Mouse (Mus musculus) brain, embryonic 14.5 days (tissue): ENCODE results near the gene Ttyh1.

Source experiments
- CTCF ChIP-seq: fragments of 200-500 bp; IDR thresholded peaks from 2 replicates; pipeline ENCODE4 v1.5.1; 2012; ENCODE audit warnings: inconsistent platforms, mild to moderate bottlenecking, moderate library complexity, borderline replicate concordance; ENCODE audit not compliant: insufficient read depth, insufficient read length; ENCODE audit errors: extremely low read depth
- POLR2A ChIP-seq: fragments of 200-500 bp; IDR thresholded peaks from 2 replicates; pipeline ENCODE4 v1.6.1; 2012; ENCODE audit warnings: mild to moderate bottlenecking, inconsistent platforms, borderline replicate concordance; ENCODE audit not compliant: poor library complexity, insufficient read depth, insufficient read length, severe bottlenecking; ENCODE audit errors: extremely low read depth

GRCm38 (mm10) chr7:4150811-4151221, 31.6 kb downstream of the Ttyh1 start:
- TF ChIP-seq CTCF (no peak), POLR2A (no peak)
